Mouse (Mus musculus): ENCODE data around the gene Mlkl.

Gene Mlkl

DNA sequence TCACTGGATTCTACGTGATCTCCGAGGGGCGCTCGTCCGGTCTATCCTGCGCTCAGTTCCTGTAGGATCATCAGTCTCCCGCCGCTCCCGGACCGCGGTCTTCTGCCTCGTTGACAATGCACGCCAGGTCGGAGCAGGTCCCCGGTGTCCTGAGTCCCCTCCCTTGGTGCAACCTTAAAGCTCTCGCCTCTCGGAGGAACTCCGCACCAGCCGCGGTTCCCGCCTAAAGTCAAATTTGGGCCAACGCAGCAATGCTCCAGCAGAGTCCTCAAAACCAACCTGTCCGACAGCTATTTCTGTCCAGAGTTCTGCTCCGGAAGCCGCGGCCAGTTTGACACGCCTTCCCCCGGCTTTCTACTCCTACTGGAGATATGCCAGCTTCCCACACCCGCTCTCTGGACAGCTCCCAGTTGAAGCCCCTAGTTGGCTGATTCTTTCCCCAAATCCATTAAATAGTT lies at the start of gene Mlkl:
Gene Mlkl, minus strand, starts transcription at position 288 of the 458 bp plus-strand sequence.
- in situ Hi-C loops (cut with MboI, MseI) = no loop called here

DNA sequence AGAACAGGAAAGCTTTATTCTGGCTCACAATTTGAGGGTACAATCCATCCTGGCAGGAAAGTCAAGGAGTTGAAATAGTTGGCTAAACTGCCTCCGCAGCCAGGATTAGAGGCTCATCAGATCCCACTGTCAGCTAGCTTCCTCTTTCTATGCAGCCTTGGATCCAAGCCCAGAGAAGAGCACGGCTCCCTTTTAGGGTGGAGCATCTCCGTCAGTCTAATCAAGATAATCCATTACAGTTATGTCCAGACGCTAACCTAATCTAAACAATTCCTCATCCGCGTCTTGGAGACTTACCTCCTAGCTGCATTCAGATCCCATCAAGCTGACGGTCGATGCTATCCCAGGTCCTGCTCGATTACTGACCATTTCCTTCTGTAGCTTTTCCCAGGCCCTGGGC lies 47.9 kb upstream of the Mlkl start:
- in situ Hi-C loops (cut with MboI, MseI) = no loop called here

DNA sequence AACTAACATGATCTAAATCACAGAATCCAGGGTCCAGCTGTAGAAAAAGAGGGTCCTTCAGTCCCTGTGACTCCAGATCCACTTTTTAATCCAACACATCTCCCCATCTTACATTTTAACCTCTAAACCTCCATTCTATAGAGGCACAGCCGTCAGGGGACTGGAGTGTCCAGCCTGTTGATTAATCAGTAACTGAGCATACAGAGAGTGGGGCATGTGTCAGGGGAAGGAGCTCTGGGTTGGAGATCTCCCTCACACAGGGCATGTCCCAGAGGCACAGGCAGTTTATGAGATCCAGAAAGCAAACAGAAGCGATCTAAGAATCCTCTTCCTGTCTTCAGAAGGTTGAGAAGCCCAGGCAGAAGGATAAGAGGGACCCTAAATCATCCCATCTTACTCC lies 46.7 kb upstream of the Mlkl start:
- in situ Hi-C loops (cut with MboI, MseI) = no loop called here

DNA sequence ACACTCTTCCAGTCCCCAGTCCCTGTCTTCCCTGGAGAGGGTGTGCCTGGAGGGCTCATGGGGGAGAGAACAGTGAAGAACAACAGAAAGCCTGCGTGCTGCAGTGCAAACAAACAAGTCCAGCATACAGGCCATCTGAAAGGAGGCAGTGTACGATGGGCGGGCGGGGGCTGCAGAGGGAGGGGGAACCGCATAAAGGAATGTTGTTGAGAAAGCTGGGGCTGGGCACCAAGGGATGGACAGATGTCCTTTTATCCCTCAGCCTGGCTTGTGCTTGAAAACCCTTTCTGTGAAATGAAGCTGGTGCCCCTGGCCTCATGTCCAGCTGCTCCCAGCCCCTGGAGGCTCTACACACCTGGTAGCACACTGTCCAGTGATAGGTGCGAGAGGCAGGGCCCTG lies 37.2 kb upstream of the Mlkl start:
- in situ Hi-C loops (cut with MboI, MseI) = no loop called here

DNA sequence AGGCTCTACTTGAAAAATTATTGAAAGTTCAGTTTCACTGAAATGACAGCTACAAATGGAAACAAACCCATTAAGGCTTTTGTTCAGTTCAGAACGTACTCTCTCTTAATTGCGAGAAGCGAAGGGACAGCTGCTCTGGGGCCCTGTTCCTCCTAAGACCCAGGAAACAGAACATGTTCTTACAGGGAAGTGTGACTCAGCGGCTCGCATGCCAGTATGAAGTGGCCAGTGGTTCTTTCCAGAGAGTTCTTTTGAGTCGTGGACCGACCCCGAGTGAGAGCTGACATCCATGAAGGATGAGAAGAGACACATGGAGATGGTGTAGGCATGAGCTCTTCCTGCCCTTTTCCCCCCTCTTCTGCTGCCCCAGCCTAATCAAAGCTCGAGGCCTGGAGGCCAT lies 31.7 kb upstream of the Mlkl start:
- in situ Hi-C loops (cut with MboI, MseI) = no loop called here

DNA sequence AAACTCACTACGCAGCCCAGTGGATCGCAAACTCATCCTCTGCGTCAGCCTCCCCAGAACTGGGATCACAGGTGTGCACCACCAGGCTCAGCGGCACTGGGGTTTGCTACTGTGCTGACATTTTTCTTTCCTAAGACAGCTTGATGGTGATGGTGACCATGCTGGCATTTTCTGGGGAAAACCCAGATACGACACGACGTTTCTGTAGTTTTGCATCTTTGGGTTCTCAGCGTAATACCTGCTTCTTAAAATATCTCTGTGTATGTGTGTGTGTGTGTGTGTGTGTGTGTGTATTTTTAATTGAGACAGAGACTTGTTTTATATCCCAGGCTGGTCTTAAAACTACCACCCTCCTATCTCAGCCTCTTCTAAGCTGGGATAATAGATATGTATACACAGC lies 29.4 kb upstream of the Mlkl start:
- in situ Hi-C loops (cut with MboI, MseI) = no loop called here

DNA sequence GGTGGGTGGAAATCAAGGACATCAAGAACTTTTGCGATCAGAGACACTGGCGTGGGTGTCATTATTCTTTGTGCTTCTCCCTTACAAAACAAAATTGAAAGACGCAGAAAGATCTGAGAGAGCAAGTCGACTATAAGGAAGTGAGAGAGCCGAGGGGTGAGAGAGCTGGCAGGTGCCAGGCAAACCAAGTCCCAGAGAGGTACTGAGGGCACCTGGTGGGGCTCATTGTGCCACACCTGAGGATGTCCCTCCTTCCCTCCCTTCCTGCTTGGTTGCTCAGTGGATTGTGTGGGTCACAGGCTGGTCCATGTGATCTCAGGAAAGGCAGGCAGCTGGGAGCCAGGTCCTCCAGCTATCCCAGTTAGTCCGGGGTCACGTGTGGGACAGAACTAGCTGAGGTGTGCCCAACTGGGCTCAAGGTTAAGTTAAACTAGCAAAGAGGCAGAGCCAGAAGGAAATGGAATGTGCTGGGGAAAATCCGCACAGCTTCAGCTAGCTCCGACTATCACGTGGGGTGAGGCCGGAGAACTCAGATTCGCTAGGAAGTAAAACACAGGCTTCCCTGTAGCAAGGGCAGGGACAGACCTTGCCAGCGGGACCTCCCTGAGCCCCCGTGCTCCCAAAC lies 28.7 kb upstream of the Mlkl start:
- in situ Hi-C loops (cut with MboI, MseI) = no loop called here

DNA sequence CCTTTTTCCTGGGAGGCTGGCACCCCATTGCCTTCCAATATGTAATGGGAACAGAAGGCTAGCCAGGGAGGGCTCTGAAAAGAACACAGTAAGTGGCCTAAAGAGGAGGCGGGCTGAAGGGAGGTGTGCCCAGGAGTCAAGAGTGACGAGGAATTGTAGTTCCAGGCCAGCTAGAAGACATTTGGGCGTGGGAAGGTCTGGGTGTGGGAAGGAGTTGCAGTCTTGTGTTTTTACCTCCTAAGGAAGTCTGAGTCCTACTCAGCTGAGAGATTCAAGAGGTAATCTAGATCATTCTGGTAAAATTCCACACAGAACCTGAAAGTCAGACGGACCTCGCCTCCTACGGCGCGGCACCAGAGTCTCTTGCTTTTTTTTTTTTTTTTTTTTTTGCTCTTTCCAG lies 25.5 kb upstream of the Mlkl start:
- in situ Hi-C loops (cut with MboI, MseI) = loop anchor here (5.0 kb wide), 1 partner anchor 94 kb away; no protein-coding TSS in a partner anchor

DNA sequence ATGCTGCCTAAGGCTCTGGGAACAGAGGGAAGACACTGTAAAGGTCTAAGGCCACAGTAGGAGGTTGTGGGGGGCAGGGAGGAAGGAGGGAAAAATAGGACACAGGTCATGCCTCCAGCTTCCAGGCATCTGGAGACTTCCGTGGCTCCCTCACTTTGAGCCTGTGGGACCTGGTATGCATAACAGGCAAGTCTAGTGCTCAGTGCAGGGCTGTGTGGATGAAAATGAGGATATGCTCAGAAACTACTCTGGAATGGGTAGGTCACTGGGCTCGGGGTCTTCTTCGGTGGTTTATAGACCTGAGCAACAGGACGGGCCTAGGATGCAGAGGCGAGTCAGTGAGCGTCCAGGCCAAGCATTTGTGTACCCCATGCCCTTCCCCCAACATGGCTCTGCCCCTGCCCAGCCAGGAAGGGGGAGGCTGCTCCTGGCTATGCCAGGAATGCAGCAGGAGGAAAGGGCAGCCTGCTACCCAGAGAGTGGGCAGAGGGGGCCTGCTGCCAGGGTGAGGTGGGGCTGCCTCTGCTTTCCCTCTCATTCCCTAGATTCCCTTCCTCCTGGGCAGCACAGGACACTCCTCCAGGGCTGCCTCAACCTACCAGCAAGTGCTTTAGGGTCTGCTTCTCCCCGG lies 22.7 kb upstream of the Mlkl start:
- in situ Hi-C loops (cut with MboI, MseI) = loop anchor here (5.0 kb wide), 1 partner anchor 97 kb away; no protein-coding TSS in a partner anchor

DNA sequence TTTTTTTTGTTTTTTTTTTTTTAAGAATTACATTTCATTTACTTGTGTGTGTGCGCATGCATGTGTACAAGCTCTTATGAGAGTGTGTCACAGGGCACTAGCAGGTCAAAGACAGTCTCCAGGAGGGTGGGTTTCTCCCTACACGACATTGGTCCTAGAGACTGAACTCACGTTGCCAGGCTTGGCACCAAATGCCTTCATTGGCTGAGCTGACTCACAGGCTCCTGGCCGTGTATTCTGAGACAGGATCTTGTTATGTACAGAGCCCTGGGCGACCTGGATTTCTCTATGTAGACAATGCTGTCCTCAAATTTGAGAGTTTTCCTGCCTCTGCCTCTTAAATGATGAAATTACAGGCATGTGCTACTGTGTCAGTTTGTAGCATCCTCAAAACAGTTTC lies 22.0 kb upstream of the Mlkl start:
- in situ Hi-C loops (cut with MboI, MseI) = loop anchor here (5.0 kb wide), 2 partner anchors 32 to 97 kb away; partner anchors contain the start of gene Fa2h

DNA sequence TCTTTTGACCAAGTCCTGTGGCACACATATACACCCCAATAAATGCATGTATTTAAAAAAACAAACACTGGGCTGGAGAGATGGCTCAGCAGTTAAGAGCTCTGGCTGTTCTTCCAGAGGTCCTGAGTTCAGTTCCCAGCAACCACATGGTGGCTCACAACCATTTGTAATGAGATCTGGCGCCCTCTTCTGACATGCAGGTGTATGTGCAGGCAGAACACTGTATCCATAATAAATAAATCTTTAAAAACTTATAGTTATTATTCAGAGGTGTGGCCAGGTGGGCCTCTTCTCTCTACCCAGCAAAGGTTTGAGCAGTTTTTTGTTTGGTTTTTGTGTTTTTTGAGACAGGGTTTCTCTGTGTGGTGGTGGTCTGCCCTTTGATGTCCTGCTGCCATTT lies 20.9 kb upstream of the Mlkl start:
- in situ Hi-C loops (cut with MboI, MseI) = loop anchor here (5.0 kb wide), 1 partner anchor 33 kb away; the partner anchor contains the start of gene Fa2h

DNA sequence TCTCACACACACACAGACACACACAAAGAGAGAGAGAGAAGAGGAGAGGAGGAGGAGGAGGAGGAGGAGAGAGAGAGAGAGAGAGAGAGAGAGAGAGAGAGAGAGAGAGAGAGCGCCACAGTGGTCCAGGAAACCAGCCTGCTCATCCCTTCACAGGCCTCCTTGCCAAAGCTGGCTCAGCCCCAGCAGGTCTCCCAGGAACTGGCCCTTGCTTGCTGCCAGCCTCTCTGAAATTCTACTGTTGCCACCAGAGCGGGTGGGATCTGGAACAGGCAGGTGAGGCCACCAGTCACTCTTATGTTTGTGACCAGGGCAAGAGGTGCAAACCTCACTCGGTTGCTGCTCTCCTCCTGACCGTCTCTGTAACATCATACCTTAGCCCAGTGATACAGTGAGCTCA lies 19.5 kb upstream of the Mlkl start:
- in situ Hi-C loops (cut with MboI, MseI) = loop anchor here (5.0 kb wide), 1 partner anchor 35 kb away; the partner anchor contains the start of gene Fa2h

DNA sequence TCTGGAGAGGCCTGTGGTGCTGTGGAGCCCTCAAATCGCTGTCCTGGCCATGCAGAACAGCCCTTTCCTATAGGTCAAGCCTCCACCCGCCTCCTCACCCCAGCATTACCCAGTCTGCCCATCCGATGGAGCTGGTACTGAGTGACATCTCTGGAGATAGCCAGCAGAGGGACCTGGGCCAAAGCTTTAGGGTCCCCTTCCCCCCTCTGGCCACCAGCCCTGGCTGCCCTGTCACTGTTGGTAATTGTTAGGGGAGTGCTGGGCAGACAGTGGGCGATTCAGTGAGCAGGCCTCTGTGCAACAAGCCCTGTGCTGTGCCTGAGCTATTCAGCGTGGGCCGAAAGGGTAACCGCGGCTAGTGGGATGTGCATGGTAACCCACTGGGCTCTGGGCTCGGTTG lies 15.5 kb upstream of the Mlkl start:
- in situ Hi-C loops (cut with MboI, MseI) = no loop called here

DNA sequence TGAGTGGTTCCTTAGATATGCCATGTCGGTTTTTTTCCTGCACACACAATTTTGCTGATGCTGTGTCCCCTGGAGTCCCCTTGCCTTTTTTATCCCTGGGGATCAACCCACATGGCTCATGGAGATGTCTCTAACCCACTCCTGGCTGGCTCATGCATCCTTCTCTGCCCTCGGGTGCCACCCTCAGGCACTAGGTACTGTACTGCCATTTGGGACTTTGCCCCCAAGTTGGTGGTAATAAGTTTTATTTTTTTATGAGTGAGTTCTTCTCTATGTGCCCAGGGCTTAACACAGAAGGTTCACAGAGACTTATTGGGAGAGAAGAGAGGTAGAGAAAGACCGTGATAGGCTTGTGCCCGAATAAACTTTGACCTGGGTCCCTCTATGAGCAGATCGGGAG lies 14.3 kb upstream of the Mlkl start:
- in situ Hi-C loops (cut with MboI, MseI) = no loop called here

DNA sequence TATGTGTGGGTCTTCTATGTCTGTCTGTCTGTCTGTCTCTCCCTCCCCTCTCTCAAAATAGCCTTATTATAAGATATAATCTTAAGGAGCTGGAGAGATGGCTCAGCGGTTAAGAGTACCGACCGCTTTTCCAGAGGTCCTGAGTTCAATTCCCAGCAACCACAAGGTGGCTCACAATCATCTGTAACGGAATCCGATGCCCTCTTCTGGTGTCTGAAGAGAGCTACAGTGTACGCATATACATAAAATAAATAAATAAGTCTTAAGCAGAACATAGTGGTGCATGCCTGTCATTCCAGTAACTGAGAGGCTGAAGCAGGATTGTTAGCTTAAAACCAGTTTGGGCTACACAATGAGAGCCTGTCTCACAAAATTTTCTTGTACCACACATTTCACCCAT lies 12.6 kb upstream of the Mlkl start:
- in situ Hi-C loops (cut with MboI, MseI) = no loop called here

DNA sequence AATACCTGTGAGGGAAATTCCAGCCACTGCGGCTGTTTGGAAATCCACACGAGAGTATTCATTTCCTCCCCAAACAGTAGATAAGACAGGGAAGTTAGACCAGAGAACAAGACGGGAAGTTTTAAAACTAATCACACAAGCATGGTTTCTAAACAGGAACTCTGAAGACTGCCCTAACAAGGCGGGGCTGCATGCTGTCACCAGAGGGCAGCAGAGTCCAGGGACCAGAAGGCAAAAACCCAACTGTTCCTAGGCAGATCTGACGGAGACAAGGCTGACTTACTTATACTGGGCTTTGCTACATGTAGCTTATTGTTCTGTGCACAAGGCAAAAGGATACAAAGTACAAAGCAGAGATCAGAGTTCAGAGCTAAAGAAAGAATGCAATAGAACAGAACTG lies 5.2 kb upstream of the Mlkl start:
- in situ Hi-C loops (cut with MboI, MseI) = loop anchor here (10.0 kb wide), 1 partner anchor 282 kb away; no protein-coding TSS in a partner anchor

DNA sequence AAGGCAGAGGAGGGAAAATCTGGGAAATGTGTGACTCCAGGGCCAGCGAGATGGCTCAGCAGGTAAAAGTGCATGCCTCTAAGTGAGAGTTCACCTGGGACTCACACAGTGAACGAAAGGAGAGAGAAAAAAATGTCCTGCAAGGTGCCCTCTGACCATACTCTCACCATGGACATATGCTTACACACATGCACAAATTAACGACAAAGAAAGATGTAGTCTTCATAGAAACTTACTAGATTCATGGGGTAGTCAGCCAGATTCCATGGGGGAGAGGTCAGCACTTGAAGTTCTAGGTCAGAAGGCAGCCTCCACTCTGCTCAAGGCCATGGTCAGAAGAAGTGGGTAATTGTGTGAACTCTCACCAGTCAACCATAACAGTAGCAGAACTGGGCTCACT lies 2.2 kb upstream of the Mlkl start:
- in situ Hi-C loops (cut with MboI, MseI) = loop anchor here (10.0 kb wide), 1 partner anchor 285 kb away; no protein-coding TSS in a partner anchor

DNA sequence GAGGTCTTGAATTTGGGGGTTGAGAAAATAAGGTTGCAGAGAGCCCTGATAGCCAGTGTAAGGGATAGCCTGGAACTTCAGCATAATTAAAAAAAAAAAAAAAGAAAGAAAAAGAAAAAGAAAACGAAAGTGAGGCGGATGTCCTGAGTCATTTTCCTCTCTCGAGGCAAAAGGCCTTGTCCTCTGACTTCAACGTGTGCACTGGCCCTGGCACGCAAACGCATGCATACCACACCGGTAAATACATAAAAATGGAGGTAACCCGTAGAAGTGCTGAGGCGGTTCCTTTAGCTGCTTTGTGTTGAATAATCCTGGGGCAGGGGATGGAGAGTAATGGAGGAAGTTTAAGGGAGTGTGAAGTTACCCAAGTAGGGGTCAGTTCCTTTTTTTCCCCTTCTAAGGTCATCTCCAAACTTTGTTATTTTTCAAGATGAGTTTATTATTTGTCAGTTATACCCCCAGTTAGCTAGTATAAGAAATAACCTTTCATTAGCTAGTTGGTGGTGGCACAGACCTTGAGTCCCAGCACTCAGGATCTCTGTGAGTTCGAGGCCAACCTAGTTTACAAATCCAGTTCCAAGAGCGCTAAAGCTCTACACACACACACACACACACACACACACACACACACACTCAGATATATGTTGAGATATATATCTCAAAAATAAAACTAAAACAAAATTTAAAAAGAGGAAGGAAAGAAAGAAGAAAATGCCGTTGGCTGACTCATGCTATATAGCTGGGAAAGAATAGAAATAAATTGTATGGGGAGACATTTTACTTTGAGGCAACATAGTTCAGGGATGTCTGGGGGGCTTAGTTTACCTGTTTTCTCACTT lies 612 bp upstream of the Mlkl start:
- in situ Hi-C loops (cut with MboI, MseI) = no loop called here

DNA sequence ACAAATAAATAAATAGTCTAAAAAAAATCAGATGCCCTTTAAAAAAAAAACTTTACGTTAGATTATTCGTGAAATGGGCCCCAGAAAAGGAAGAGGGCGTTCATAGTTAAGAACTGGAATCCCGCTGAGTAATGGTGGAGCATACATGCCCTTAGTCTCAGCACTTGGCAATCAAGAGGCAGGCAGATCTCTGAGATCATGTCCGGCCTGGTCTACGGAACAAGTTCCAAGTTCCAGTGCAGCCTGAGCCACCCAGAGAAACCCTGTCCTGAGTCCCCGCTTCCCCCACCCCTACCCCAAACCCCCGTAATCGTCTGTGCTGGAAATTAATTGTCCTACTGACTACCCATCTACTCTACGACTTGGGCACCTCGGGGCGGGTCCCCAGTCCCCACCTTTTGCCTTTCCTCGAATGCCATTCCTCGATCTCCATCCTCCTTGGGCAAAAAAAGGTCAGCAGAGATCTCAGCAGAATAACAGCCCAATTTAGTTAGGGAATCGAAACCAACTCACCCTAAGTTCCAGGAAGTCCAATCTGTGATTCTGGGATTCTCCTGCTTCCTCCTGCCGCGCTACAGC lies 577 bp downstream of the Mlkl start:
- in situ Hi-C loops (cut with MboI, MseI) = no loop called here

DNA sequence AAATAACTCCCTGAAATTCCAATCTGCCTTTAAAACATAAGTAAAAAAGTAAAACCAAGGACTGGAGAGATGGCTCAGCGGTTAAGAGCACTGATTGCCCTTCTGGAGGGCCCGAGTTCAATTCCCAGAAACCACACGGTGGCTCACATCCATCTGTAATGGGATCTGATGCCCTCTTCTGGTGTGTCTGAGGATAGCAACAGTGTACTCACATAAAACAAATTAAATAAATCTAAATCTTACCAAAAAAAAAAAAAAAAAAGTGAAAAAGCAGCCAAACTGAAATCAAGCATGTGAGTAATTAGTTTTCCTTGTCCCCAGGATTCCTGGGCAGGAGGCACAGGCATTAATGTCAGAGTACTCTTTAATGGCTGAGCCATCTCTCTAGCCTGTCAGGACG lies 1.3 kb downstream of the Mlkl start:
- in situ Hi-C loops (cut with MboI, MseI) = no loop called here

DNA sequence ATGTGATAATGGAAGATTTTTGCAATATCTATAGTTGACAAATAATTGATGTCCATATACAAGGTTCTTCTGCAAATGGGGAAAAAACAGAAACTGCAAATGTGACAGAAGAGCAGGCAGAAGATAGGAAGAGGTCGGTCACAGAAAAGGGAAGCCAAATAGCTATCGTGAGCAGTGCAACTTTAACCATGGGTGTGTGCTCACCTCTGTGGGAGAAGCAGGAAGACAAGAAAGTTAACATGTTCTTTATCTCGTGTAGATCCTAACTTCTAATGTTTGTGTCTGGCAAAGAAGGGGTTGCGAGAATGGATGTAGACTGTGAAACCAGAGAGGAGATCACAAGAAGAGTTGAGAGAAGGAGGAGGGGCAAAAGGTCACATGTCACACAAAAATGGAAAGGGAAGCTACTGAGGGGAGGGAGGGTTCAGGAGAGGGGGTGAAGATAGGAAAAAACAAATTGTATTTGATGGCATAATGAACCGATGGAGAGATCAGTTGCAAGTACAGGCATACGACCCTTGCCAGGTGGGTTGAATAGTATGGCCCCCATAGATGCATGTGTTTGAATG lies 12.7 kb downstream of the Mlkl start:
- in situ Hi-C loops (cut with MboI, MseI) = no loop called here

DNA sequence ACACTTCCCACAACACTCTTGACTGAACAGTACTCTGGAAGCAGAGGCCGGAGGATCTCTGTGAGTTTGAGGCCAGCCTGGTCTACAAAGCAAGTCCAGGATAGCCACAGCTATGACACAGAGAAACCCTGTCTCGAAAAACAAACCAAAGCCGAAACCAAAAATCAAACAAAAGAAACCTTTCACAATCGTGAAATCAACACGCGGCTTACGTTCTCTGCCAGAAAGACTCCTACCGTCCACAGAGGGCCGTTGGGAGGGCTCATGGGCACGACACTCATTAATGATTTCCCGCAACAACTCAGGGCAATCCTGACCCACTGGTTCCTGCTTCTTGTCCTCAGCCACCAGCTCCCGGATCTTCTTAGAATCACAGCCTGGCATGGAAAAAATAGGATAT lies 23.2 kb downstream of the Mlkl start:
- in situ Hi-C loops (cut with MboI, MseI) = no loop called here
